Mouse (Mus musculus) cerebellum, adult 18-20 months (tissue): ENCODE results near the gene Arid5b.

ENCODE experiments used
- DNase-seq, 2 experiments: peaks; one replicate each; pipeline ENCODE4 v3.0.0; 2021

The Arid5b gene

DNA sequence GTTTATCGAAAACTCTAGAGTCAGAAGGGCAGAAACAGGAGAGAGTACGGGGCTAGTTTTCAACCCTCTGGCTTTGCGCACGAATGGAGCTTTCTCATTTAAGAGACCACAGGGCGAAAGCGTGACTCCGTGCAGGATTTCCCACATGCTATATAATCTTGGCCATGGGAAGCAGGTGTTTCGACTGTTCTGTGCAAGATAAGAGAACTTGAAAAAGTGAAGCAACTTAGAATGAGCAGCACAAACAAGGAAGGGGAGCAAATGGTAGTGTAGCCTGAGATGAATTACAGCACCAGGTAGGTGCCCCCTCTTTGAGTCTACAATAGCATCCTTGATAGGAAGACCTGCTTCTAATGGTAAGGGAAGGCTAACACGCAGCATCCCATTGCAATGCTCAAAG, 118.8 kb downstream of the Arid5b start:
- DNase-seq = no peak

DNA sequence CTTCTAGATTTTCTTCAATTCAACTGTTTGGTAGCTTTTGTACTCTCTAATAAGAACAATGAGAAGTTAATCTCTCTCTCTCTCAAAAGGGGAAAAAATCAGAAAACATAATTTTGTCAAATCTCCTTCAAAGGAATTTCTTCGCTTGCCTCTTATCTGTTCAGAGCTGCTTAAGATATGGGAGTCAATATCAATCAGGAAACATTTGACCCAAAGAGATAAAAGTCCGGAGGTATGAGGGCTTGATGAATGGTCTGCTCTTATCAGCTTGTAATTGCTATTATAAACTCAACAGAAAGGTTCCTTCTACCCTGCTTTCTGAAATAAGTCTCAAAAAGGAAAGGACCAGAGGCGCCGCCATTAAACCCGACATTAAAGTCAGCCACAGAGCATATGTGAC, 120.0 kb downstream of the Arid5b start:
- no peak for DNase-seq

- DNase-seq = no peak
Measured at GRCm38 (mm10) chr10:68157511-68157910, 121.0 kb downstream of the Arid5b start.

DNA sequence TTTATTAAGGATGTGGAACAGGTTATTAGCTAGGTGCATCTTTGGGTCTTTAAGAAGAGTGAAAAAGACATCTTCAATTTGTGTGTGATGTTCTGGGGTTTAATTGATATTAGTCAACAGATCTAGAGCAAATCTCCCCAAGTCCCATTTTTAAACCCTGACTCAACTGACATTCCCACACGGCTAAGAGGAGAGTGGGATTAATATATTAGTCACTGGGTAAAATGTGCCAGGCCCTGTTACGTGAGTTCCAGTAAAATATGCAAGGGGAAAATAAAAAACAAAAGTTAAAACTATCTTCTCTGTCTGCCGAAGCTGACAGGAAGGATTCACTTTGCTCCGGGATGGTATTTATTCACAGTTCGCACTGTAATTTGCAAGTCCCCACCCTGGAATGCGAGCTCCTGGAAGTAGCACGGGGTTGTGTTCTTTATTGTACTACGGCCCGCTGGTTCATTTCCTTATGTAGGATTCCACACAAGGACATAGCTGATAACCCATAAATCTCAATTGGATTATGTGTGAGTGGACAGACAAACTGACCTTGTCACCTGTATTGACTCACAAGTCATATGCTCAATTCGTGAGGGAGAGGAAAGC, 121.8 kb downstream of the Arid5b start:
- no peak for DNase-seq

DNA sequence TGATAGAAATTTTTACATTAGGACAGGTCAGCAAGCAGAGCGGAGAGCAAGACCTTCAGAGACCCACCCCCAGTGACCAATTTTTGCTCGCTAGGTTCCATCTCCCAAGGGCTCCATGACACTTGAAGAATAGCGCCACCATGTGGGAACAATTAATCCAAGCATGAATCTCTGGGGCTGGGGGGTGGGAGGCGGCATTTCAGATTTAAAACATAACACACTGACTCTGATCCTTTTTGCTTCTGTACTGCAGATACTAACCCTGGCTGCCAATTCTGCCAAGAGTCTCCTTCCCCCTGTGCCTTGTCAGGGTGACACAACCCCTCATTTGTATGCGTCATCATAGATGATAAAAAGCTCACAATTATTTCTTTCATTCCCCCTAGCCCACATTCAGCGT, 122.4 kb downstream of the Arid5b start:
- no peak for DNase-seq

DNA sequence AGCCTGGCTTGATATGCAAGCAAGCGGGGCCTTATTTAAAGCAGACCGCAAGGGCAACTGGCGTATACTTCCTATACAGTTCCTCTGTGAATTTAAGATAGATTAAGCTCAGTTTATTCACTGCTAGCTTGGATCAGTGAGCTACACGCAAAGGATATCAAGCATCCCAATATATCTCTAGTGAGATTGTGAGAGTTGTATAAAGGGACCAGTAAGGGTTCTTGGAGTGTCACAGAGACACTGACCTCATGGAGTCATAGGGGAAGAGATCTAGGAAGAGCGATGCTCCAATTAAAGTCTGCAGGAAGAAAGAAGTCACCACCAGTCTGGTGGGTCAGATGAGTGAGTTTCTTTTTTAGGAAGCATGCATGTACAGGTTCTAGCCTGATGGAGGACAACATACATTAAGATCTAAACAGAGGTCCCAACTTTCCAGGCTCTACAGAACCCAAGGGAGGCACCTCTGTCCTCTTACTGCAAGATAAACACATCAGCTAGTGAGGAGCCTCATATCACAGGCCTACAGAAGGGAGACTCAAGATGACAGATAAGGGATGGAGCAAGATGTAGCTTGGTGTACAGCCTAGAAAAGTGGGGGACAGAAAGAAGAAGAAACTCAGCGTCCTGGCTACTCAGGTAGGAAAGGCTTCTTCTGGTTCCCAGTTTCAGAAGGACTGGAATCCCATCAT, 123.0 kb downstream of the Arid5b start:
- no peak for DNase-seq

GRCm38 (mm10) chr10:68154046-68154765, 124.3 kb downstream of the Arid5b start:
- no peak for DNase-seq

DNA sequence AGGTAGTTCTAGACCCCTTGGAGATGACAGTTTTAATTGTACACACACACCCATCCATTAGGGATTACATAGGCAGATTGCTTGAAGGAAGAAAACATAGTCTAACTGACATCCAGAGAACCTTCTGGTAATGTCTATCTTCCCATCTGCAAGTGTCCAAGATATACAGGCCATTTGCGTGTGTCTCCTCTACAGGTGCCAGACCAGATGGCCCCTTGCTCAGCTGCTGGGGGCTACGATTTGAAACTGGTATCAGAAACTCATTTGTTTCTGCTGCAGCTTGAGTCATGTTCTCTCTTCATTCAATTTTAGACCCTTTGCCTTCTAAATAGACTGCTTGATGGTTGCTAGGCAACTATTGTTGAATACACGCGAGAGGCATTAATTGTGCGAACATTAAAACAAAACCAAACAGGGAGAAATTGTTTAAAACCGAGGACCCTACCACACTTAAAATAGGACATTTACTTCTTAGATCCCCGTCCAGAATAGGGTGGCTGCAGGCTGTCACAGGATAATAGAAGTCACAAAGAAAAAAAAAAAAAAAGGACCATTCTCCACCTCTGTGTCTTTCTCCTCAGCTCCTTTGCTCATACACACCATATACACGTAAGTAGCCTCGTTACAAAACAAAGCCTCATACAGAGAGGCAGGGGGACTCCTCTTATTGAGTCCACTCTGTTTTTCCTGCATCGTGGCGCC, 125.0 kb downstream of the Arid5b start:
- DNase-seq = no peak

- no peak for DNase-seq
Measured at GRCm38 (mm10) chr10:68148495-68148894, 130.0 kb downstream of the Arid5b start.

DNA sequence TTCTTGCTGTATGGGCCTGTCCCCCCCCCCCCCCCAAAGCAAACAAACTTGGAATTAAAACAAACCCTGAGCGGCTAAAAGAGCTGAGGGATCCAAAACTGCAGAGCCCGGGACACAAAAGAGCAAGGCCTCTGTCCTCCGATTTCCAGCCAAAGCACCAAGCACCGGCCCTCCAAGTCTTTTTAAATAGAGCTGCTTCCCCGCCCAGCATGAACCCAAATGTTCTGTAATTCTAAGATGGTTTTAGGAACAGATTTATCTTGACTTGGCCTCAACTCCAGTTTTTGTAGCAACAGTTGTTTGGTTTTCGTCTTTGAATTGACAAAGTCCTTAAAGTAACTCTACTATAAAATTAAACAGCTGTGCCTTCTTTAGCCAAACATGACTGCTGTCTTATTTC, 130.8 kb downstream of the Arid5b start:
- no peak for DNase-seq

DNA sequence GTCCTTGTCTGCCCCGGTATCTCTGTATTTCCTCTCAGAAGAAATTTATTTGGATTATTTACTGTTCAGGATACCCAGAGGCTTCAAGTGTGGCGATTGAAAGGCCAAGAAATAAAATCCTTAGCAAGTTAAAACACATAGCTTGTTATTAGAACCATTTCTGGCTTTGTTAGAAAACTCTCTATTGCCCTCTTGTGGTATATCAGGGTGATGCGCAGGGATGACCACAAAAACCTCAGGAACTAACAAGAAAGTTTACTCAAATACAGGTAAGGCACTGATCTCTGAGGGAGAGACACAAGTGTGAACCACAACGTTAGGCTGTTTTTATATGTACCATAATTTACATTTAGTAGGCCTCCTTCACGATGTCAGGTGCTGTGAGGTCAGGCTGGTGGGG, 131.7 kb downstream of the Arid5b start:
- peak; percentile 61 to 66 for DNase-seq

DNA sequence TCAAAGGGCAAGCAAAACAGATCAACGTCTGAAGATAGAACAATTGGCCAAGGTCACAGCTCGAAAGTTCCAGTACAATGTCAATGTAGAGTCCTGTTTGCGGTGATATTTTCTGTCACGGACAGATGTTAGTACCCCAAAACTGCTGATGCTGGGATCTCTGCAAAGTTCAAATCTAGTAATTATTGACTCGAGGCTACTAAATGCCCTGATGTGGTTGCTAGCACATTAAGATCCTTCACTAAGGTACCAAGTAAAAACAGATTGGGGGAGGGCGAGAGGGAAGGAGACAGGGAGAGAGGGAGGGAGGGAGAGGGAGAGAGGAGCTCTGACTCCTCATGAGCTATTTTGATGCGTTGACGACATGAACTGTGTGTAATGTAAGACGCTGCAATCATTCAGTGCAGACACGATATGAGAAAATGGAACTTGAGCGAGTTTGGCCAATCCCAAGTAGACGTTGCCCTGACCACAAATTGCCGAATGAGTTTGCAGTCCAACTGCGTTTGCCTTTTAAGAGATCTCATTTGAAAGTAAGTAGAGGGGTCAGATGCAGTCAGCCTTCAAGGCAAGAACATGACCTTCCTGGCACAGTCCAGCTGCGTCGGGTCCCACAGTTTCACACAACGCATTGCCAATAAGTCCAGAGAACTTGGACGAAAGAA, 133.1 kb downstream of the Arid5b start:
- no peak for DNase-seq

DNA sequence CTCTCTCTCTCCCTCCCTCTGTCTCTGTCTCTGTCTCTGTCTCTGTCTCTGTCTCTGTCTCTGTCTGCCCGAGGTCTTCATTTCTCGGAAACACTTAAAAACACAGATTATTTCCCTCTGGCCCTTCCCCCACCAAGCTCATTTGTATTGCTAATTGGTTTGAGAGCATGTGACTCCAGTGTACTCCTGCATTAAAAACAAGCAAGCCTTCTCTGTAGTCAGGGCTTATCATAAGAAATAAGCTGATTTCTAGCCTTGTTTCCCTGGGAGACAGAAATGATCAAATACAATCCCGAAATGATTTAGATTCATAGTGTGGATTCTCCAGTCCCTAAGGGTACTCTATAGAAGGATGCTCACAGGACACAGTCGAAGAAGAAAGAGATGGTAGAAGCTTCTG, 136.0 kb downstream of the Arid5b start:
- DNase-seq = no peak

DNA sequence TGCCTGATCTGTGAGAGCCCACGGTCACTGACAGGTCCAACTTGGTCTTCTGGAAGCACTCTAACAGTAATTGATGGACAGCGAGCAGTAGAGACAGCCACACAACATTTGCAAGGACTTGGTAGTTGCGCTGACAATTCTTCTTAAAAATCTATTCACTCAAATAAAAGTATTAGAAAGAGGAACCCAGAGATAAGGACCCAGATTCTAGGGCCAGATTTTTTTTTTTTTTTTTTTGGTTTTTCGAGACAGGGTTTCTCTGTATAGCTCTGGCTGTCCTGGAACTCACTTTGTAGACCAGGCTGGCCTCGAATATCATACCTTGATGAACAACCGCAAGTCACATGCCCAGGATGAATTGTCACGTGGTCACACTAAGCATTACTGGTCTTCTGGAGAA, 137.0 kb downstream of the Arid5b start:
- no peak for DNase-seq

DNA sequence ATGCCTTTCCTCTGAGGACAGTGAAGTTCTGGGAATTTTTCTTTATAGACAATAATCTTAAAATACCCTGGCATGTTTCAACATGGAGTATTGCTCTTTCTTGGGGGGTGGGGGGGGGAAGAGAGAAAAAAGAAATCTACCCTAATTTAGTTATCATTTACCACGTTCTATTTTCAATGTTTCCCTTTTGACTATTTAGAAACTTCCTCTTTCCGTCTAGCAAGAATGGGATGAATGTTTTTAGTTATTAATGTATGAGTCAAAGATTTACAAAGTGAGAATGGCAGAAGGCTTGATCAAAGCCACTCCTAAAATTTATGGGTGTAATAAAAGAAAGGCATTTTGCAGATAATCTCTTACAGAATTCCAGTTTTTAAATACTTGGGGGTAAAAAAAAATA, 137.7 kb downstream of the Arid5b start:
- DNase-seq = no peak

DNA sequence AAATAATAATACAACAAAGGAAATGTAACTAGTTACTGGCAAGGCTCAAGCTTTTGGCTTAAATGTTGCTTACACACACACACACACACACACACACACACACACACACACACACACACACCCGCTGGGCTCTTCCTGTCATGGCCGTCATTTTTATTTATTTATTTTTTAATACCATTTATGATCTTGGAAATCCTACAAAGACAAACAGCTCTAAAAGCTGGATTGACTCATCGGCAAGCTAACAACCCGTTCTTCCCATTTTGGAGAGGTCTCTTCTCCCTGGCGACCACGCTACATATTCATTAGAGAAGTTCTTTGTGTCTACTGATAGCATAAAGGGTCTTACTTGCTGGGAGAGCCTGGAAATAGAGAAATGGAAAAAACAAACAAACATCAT, 138.2 kb downstream of the Arid5b start:
- DNase-seq = no peak

GRCm38 (mm10) chr10:68138123-68138522, 140.4 kb downstream of the Arid5b start:
- no peak for DNase-seq

- DNase-seq = no peak
Measured at GRCm38 (mm10) chr10:68137151-68137833, 141.2 kb downstream of the Arid5b start.

DNA sequence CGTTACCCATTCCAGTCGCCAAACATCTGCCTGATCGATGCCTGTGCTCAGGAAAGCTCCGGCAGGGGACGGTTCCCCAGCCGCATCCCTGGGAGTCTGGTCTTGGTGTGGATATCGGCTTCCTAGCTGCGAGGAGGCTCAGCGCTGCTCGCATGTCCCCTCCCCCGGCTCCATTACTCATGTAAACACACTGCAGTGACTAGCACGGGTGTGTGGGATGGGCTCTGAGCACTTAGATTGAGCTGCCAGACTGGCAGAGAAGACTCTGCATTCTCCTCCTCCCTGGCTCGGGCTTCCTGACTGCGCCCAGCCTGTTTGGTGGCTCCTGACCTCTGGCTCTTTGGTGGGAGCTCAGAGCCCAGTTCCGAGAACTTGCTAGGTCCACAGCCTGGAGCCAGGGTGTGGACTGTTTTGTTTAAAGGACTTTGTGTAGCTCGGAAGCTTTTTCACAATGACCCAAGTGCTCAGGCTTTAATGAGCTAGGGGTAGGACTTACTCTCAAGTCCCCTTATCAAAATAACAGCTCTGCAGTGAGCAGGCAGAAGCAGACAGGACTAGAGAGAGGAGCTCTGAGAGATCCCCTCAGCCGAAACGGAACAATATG, 142.0 kb downstream of the Arid5b start:
- DNase-seq = peak; percentile 51 to 67

DNA sequence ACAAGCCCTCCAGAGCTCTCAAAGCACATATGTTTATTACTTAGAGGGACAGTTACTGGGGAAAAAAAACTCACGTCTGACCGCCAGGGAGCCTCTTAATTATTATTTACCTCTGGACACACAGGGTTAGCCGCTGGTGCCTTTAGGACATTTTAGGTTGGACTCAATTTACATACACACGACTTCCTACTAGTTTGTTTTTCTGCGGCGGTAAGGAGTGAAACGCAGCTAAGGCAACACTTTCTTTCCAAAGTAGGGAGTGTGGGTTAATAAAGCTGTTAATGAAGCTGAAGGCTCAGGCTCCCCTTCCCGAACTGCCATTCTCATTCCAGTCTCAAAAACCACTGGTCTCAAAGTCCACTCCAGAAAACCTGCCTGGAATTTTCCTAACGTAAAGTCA, 142.5 kb downstream of the Arid5b start:
- no peak for DNase-seq

DNA sequence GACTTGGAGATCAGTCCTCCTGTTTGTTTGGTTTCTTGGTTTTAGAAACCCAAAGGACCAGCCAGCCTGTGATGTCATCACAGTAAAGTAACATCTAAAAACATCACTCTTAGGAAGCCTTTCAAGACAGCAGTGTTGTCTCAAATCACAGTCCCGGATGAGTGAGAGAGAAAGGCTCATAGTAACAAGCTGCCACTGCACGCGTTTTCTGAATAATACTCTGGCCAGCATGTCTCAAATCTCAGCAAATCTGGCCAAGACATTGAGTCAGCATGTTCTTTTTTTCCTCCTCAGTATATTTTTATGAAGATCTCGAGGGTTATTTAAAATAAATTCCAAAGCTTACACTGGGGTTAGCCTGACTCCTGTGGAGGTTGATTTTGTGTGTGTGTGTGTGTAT, 143.1 kb downstream of the Arid5b start:
- DNase-seq = no peak

- DNase-seq = no peak
Measured at GRCm38 (mm10) chr10:68134549-68134948, 144.0 kb downstream of the Arid5b start.
